Mouse (Mus musculus): ENCODE measurements around the gene Tmbim4. TPM values are rescaled to one million over a fixed set of nuclear protein-coding genes. Genes with fewer than 3 reads are reported as not detected.

Tmbim4 gene
- 10 to 100 TPM; 58.7 to 68.8 TPM for total RNA-seq (2021)
- long read RNA-seq, experiment 1, transcript Tmbim4-201 (7 exons, 904 nt), result major isoform, 20 of 20 reads
- long read RNA-seq, experiment 1, partial matches to known transcripts, result 0 of 20 reads
- long read RNA-seq, experiment 1, other reads (novel, unspliced or antisense), result 0 of 20 reads
- long read RNA-seq, experiment 2, transcript Tmbim4-201 (7 exons, 904 nt), result major isoform, 23 of 29 reads
- long read RNA-seq, experiment 2, partial matches to known transcripts, result 2 of 29 reads
- long read RNA-seq, experiment 2, other reads (novel, unspliced or antisense), result 4 of 29 reads

- Histone ChIP-seq H3K27ac (0 out of 2 replicates have a peak within 1 kb of the TSS, but pooled peaks have one; percentile 9), H3K4me3 (peak within 1 kb of the TSS; percentile 43)
- peak; percentile 20 to 25 for DNase-seq (ENCODE audit: extremely low spot score in 1 of 2, low spot score in 2 of 2)
- TF ChIP-seq CTCF (IDR thresholded peaks at IDR 0.05), result no peak
- intact Hi-C loops (cut with DNase I), result loop anchor here (5.0 kb wide), 2 partner anchors 74 to 399 kb away; no protein-coding TSS in a partner anchor
Observed at GRCm38 (mm10) chr10:120201131-120201921, at the start of gene Tmbim4. Gene Tmbim4 (plus strand): TSS chr10:120201590.

GRCm38 (mm10) chr10:120151672-120152071 lies 49.7 kb upstream of the Tmbim4 start:
- intact Hi-C loops (cut with DNase I), result no loop called here
- Histone ChIP-seq H3K4me3 (no peak overlapping the region), H3K27ac (no peak overlapping the region)
- no peak for TF ChIP-seq CTCF (IDR thresholded peaks at IDR 0.05)
- no peak for DNase-seq (ENCODE audit: extremely low spot score in 1 of 2, low spot score in 2 of 2)

GRCm38 (mm10) chr10:120153911-120154310 lies 47.5 kb upstream of the Tmbim4 start:
- DNase-seq (ENCODE audit: extremely low spot score in 1 of 2, low spot score in 2 of 2), result no peak
- no peak for TF ChIP-seq CTCF (IDR thresholded peaks at IDR 0.05)
- Histone ChIP-seq H3K27ac (no peak overlapping the region), H3K4me3 (no peak overlapping the region)
- intact Hi-C loops (cut with DNase I), result no loop called here

- intact Hi-C loops (cut with DNase I), result no loop called here
- no peak for DNase-seq (ENCODE audit: extremely low spot score in 1 of 2, low spot score in 2 of 2)
- no peak overlapping the region for H3K27ac ChIP-seq
- no peak for TF ChIP-seq CTCF (IDR thresholded peaks at IDR 0.05)
- H3K4me3 ChIP-seq, result no peak overlapping the region
Observed at GRCm38 (mm10) chr10:120160533-120160932, 40.9 kb upstream of the Tmbim4 start.

- DNase-seq (ENCODE audit: extremely low spot score in 1 of 2, low spot score in 2 of 2), result no peak
- Histone ChIP-seq H3K4me3 (no peak overlapping the region), H3K27ac (no peak overlapping the region)
- no peak for TF ChIP-seq CTCF (IDR thresholded peaks at IDR 0.05)
- intact Hi-C loops (cut with DNase I), result no loop called here
Observed at GRCm38 (mm10) chr10:120162840-120163239, 38.5 kb upstream of the Tmbim4 start.

- no peak overlapping the region for H3K4me3 ChIP-seq
- no peak for DNase-seq (ENCODE audit: extremely low spot score in 1 of 2, low spot score in 2 of 2)
- H3K27ac ChIP-seq, result no peak overlapping the region
- no peak for TF ChIP-seq CTCF (IDR thresholded peaks at IDR 0.05)
- intact Hi-C loops (cut with DNase I), result no loop called here
Observed at GRCm38 (mm10) chr10:120163490-120163889, 37.9 kb upstream of the Tmbim4 start.

- no peak for TF ChIP-seq CTCF (IDR thresholded peaks at IDR 0.05)
- no peak for DNase-seq (ENCODE audit: extremely low spot score in 1 of 2, low spot score in 2 of 2)
- no peak overlapping the region for H3K27ac ChIP-seq
- intact Hi-C loops (cut with DNase I), result no loop called here
- no peak overlapping the region for H3K4me3 ChIP-seq
Observed at GRCm38 (mm10) chr10:120164931-120165792, 36.2 kb upstream of the Tmbim4 start.

- DNase-seq (ENCODE audit: extremely low spot score in 1 of 2, low spot score in 2 of 2), result no peak
- no peak overlapping the region for H3K27ac ChIP-seq
- no peak overlapping the region for H3K4me3 ChIP-seq
- TF ChIP-seq CTCF (IDR thresholded peaks at IDR 0.05), result no peak
- intact Hi-C loops (cut with DNase I), result no loop called here
Observed at GRCm38 (mm10) chr10:120165793-120166503, 35.4 kb upstream of the Tmbim4 start.

GRCm38 (mm10) chr10:120168070-120168469 lies 33.3 kb upstream of the Tmbim4 start:
- no peak for TF ChIP-seq CTCF (IDR thresholded peaks at IDR 0.05)
- no peak for DNase-seq (ENCODE audit: extremely low spot score in 1 of 2, low spot score in 2 of 2)
- Histone ChIP-seq H3K4me3 (no peak overlapping the region), H3K27ac (no peak overlapping the region)
- intact Hi-C loops (cut with DNase I), result no loop called here

- Histone ChIP-seq H3K27ac (no peak overlapping the region), H3K4me3 (no peak overlapping the region)
- intact Hi-C loops (cut with DNase I), result no loop called here
- TF ChIP-seq CTCF (IDR thresholded peaks at IDR 0.05), result no peak
- no peak for DNase-seq (ENCODE audit: extremely low spot score in 1 of 2, low spot score in 2 of 2)
Observed at GRCm38 (mm10) chr10:120169064-120169463, 32.3 kb upstream of the Tmbim4 start.

- no peak for DNase-seq (ENCODE audit: extremely low spot score in 1 of 2, low spot score in 2 of 2)
- Histone ChIP-seq H3K4me3 (no peak overlapping the region), H3K27ac (no peak overlapping the region)
- intact Hi-C loops (cut with DNase I), result no loop called here
- no peak for TF ChIP-seq CTCF (IDR thresholded peaks at IDR 0.05)
Observed at GRCm38 (mm10) chr10:120169841-120170240, 31.5 kb upstream of the Tmbim4 start.

Measured in left cerebral cortex, adult 2 months (tissue).